Mouse (Mus musculus): ENCODE measurements around the gene Tbl2. TPM values are rescaled to one million over a fixed set of nuclear protein-coding genes. Genes with fewer than 3 reads are reported as not detected.

The Tbl2 gene
- total RNA-seq, 4 experiments from 2014 or later = 25.4 to 34.4 (median 28.4) TPM

GRCm38 (mm10) chr5:135186231-135186620, 36.8 kb downstream of the Tbl2 start:
- DNase-seq (ENCODE audit: low spot score in 2 of 2) = no peak

GRCm38 (mm10) chr5:135186621-135187348, 37.3 kb downstream of the Tbl2 start, which contains the start of gene Baz1b:
Baz1b (plus strand) TSS chr5:135187264.
- peak; percentile 98 for DNase-seq (ENCODE audit: low spot score in 2 of 2)

- no peak for DNase-seq (ENCODE audit: low spot score in 2 of 2)
Measured at GRCm38 (mm10) chr5:135187349-135188213, 38.1 kb downstream of the Tbl2 start.

- no peak for DNase-seq (ENCODE audit: low spot score in 2 of 2)
Measured at GRCm38 (mm10) chr5:135188214-135188554, 38.7 kb downstream of the Tbl2 start.

GRCm38 (mm10) chr5:135189281-135190022, 40.0 kb downstream of the Tbl2 start:
- no peak for DNase-seq (ENCODE audit: low spot score in 2 of 2)

- peak in 1 of 2 experiments; percentile 69 for DNase-seq (ENCODE audit: low spot score in 2 of 2)
Measured at GRCm38 (mm10) chr5:135191620-135192019, 42.2 kb downstream of the Tbl2 start.

GRCm38 (mm10) chr5:135192431-135192830, 43.0 kb downstream of the Tbl2 start:
- DNase-seq (ENCODE audit: low spot score in 2 of 2) = no peak

- no peak for DNase-seq (ENCODE audit: low spot score in 2 of 2)
Measured at GRCm38 (mm10) chr5:135196367-135196766, 46.9 kb downstream of the Tbl2 start.

GRCm38 (mm10) chr5:135202763-135203162, 53.3 kb downstream of the Tbl2 start:
- DNase-seq (ENCODE audit: low spot score in 2 of 2) = no peak

- no peak for DNase-seq (ENCODE audit: low spot score in 2 of 2)
Measured at GRCm38 (mm10) chr5:135208197-135208596, 58.7 kb downstream of the Tbl2 start.

Small RNA genes within 50 kb of the gene (microRNA-seq; reads per million reads assigned to microRNA genes)
- gene Gm25315 = 0 reads per million in 2 experiments

Other genes with a start within 250 kb of the Tbl2 start
- gene Tmem270, start 242.9 kb upstream of the Tbl2 start, total RNA-seq (2022) = not detected
- gene Cldn13, start 234.1 kb upstream of the Tbl2 start, total RNA-seq (2022) = not detected
- 10 to 100 TPM in 2 of 4 experiments, 1 to 10 TPM in 2; 8.0 to 13.5 (median 10.8) TPM for gene Mettl27, start 217.3 kb upstream of the Tbl2 start, total RNA-seq (2022)
- gene Cldn4, start 202.7 kb upstream of the Tbl2 start, total RNA-seq (2022) = not detected
- under 1 TPM; 0.61 to 0.87 (median 0.81) TPM for gene Cldn3, start 163.4 kb upstream of the Tbl2 start, total RNA-seq (2022)
- gene Abhd11, start 140.5 kb upstream of the Tbl2 start, total RNA-seq (2022) = 10 to 100 TPM; 30.3 to 35.3 (median 33.6) TPM
- 10 to 100 TPM; 84.7 to 93.8 (median 89.2) TPM for gene Stx1a, start 126.2 kb upstream of the Tbl2 start, total RNA-seq (2022)
- gene Dnajc30, start 85.5 kb upstream of the Tbl2 start, total RNA-seq (2022) = 10 to 100 TPM; 36.5 to 43.4 (median 38.6) TPM
- gene Bud23, start 84.7 kb upstream of the Tbl2 start, total RNA-seq (2022) = 10 to 100 TPM; 46.6 to 64.1 (median 52.9) TPM
- gene Vps37d, start 71.4 kb upstream of the Tbl2 start, total RNA-seq (2022) = 10 to 100 TPM; 26.0 to 29.5 (median 28.7) TPM
- gene Mlxipl, start 59.8 kb upstream of the Tbl2 start, total RNA-seq (2022) = 10 to 100 TPM in 2 of 4 experiments, 1 to 10 TPM in 2; 4.5 to 17.6 (median 11.8) TPM
- gene Bcl7b, start 18.6 kb downstream of the Tbl2 start, total RNA-seq (2022) = 10 to 100 TPM; 46.6 to 51.8 (median 49.6) TPM
- gene Baz1b, start 37.6 kb downstream of the Tbl2 start, total RNA-seq (2022) = 10 to 100 TPM; 67.3 to 95.8 (median 83.4) TPM
- gene Fzd9, start 101.6 kb downstream of the Tbl2 start, total RNA-seq (2022) = 1 to 10 TPM; 4.7 to 7.4 (median 5.7) TPM
- under 1 TPM in 3 of 4 experiments, not detected in 1; 0.25 to 0.80 (median 0.61) TPM for gene Fkbp6, start 200.4 kb downstream of the Tbl2 start, total RNA-seq (2022)
- gene Trim50, start 203.6 kb downstream of the Tbl2 start, total RNA-seq (2022) = not detected
- gene Nsun5, start 220.3 kb downstream of the Tbl2 start, total RNA-seq (2022) = 10 to 100 TPM; 23.5 to 30.2 (median 26.1) TPM
- gene Pom121, start 244.9 kb downstream of the Tbl2 start, total RNA-seq (2022) = 10 to 100 TPM; 45.0 to 48.3 (median 46.9) TPM